Mouse (Mus musculus) forebrain, embryonic 11.5 days (tissue): ENCODE measurements around the gene Atp5l. TPM values are rescaled to one million over a fixed set of nuclear protein-coding genes. Genes with fewer than 3 reads are reported as not detected.
A peak's percentile ranks its signal among the peaks of the same experiment; 100 is the strongest.

Experiments
- ATAC-seq: fragments of 200-750 bp; cut with Nextera tagmentation; replicated peaks from 2 replicates; pipeline ENCODE4 v1.8.0; 2017; ENCODE audit warnings: moderate TSS enrichment; ENCODE audit not compliant: low FRiP score
- DNase-seq: peaks from one replicate; pipeline ENCODE4 v3.0.0-alpha.2; 2017; ENCODE audit warnings: low spot score
- H3K27ac ChIP-seq: fragments of 300-500 bp; sonication (generic); 2 replicates; pipeline ENCODE4 v1.5.1; 2014; ENCODE audit warnings: low read depth, low read length
- H3K27me3 ChIP-seq: fragments of 300-500 bp; sonication (generic); 2 replicates; pipeline ENCODE4 v1.6.1; 2014; ENCODE audit warnings: mild to moderate bottlenecking, low read length, mixed read lengths; ENCODE audit not compliant: control insufficient read depth, insufficient read depth
- H3K36me3 ChIP-seq: fragments of 300-500 bp; sonication (generic); 2 replicates; pipeline ENCODE4 v1.6.1; 2014; ENCODE audit warnings: mild to moderate bottlenecking, low read length, moderate library complexity, mixed read lengths; ENCODE audit not compliant: control insufficient read depth, insufficient read depth
- H3K4me1 ChIP-seq: fragments of 300-500 bp; sonication (generic); replicated peaks from 2 replicates; pipeline ENCODE4 v1.6.1; 2014; ENCODE audit warnings: low read length, mixed read lengths; ENCODE audit not compliant: control insufficient read depth, insufficient read depth
- H3K4me2 ChIP-seq: fragments of 300-500 bp; sonication (generic); 2 replicates; pipeline ENCODE4 v1.6.1; 2014; ENCODE audit warnings: low read depth, mild to moderate bottlenecking, low read length, moderate library complexity, mixed read lengths; ENCODE audit not compliant: severe bottlenecking
- H3K4me3 ChIP-seq: fragments of 300-500 bp; sonication (generic); 2 replicates; pipeline ENCODE4 v1.5.1; 2014; ENCODE audit warnings: low read depth, low read length
- H3K9ac ChIP-seq: fragments of 300-500 bp; sonication (generic); 2 replicates; pipeline ENCODE4 v1.6.1; 2014; ENCODE audit warnings: low read length
- H3K9me3 ChIP-seq: fragments of 300-500 bp; sonication (generic); 2 replicates; pipeline ENCODE4 v1.6.1; 2016; ENCODE audit warnings: low read length, mixed read lengths; ENCODE audit not compliant: control insufficient read depth
- WGBS: fragments of 180-500 bp; shearing (Covaris S2); extraction: QIAGEN DNeasy Blood & Tissue Kit; methylation state at CpG from one replicate; pipeline ENCODE4 v1.1.7; 2014; 5-methylcytosine and 5-hydroxymethylcytosine counted together
- polyA plus RNA-seq: library from polyadenylated mRNA; unstranded; fragments of >200 nt; fragmentation: Nextera tagmentation; extraction: Ambion mirVana; gene quantifications from 2 replicates; pipeline ENCODE4 v1.2.1, GENCODE M21; 2014

Atp5l gene
- polyA plus RNA-seq, 1 experiment from 2014 or later, result 546 TPM

GRCm38 (mm10) chr9:44878776-44879500 is 41.6 kb downstream of the Atp5l start:
- Histone ChIP-seq H3K36me3 (no peaks in the 10 kb centered on the region; the same call in 1 of the 2 replicates), H3K27me3 (no peaks in the 10 kb centered on the region), H3K4me2 (peak overlapping the region; percentile 97), H3K4me1 (peaks cover 17% of the 10 kb centered on the region; the same call in 1 of the 2 replicates), H3K27ac (peak overlapping the region; percentile 99; the same call in 1 of the 2 replicates), H3K9ac (peak overlapping the region; percentile 96), H3K9me3 (no peaks in the 10 kb centered on the region), H3K4me3 (peak overlapping the region; percentile 90)
- WGBS, result 34% methylated on average over 9 of the region's 9 CpGs
- DNase-seq (no peak), ATAC-seq (no peak)

- no peak overlapping the region for H3K27ac ChIP-seq
- DNase-seq, result no peak
- H3K4me2 ChIP-seq, result no peak overlapping the region
Measured at GRCm38 (mm10) chr9:44877686-44878085, 42.9 kb downstream of the Atp5l start.

GRCm38 (mm10) chr9:44875476-44875875 is 45.1 kb downstream of the Atp5l start:
- Histone ChIP-seq H3K27ac (no peak overlapping the region), H3K9ac (no peak overlapping the region), H3K36me3 (no peaks in the 10 kb centered on the region; the same call in 1 of the 2 replicates), H3K4me1 (peaks cover 17% of the 10 kb centered on the region; the same call in 1 of the 2 replicates), H3K27me3 (no peaks in the 10 kb centered on the region), H3K9me3 (no peaks in the 10 kb centered on the region), H3K4me2 (peak overlapping the region; percentile 18), H3K4me3 (no peak overlapping the region)
- ATAC-seq (no peak), DNase-seq (no peak)
- WGBS, result 36% methylated on average over 7 of the region's 7 CpGs

More at GRCm38 (mm10) chr9:44877686-44878085, 42.9 kb downstream of the Atp5l start:
- no peak for ATAC-seq
- H3K4me1 ChIP-seq, result peaks cover 17% of the 10 kb centered on the region; the same call in 1 of the 2 replicates
- 94% methylated on average over 7 of the region's 7 CpGs for WGBS
- H3K9ac ChIP-seq, result no peak overlapping the region
- no peaks in the 10 kb centered on the region; the same call in 1 of the 2 replicates for H3K36me3 ChIP-seq
- no peaks in the 10 kb centered on the region for H3K27me3 ChIP-seq
- no peak overlapping the region for H3K4me3 ChIP-seq
- H3K9me3 ChIP-seq, result no peaks in the 10 kb centered on the region

- Histone ChIP-seq H3K4me2 (no peak overlapping the region), H3K9me3 (no peaks in the 10 kb centered on the region), H3K9ac (no peak overlapping the region), H3K4me1 (peaks cover 12% of the 10 kb centered on the region; the same call in 1 of the 2 replicates), H3K36me3 (no peaks in the 10 kb centered on the region; the same call in 1 of the 2 replicates), H3K27ac (no peak overlapping the region), H3K27me3 (no peaks in the 10 kb centered on the region), H3K4me3 (no peak overlapping the region)
- ATAC-seq (no peak), DNase-seq (no peak)
Measured at GRCm38 (mm10) chr9:44874198-44874597, 46.3 kb downstream of the Atp5l start.

- DNase-seq (no peak), ATAC-seq (no peak)
- Histone ChIP-seq H3K4me2 (no peak overlapping the region), H3K9me3 (no peaks in the 10 kb centered on the region), H3K36me3 (no peaks in the 10 kb centered on the region; the same call in 1 of the 2 replicates), H3K27me3 (no peaks in the 10 kb centered on the region), H3K4me1 (peaks cover 7% of the 10 kb centered on the region; the same call in 1 of the 2 replicates), H3K4me3 (no peak overlapping the region), H3K27ac (no peak overlapping the region), H3K9ac (no peak overlapping the region)
- WGBS, result 78% methylated on average over 5 of the region's 5 CpGs
Measured at GRCm38 (mm10) chr9:44873665-44874064, 46.9 kb downstream of the Atp5l start.

GRCm38 (mm10) chr9:44868336-44869094 is 52.0 kb downstream of the Atp5l start:
- 87% methylated on average over 13 of the region's 13 CpGs for WGBS
- Histone ChIP-seq H3K9ac (no peak overlapping the region), H3K27ac (no peak overlapping the region), H3K9me3 (no peaks in the 10 kb centered on the region), H3K4me3 (no peak overlapping the region), H3K27me3 (no peaks in the 10 kb centered on the region), H3K4me2 (no peak overlapping the region), H3K36me3 (no peaks in the 10 kb centered on the region; the same call in 1 of the 2 replicates), H3K4me1 (peaks cover 4% of the 10 kb centered on the region; the same call in 1 of the 2 replicates)
- no peak for ATAC-seq
- no peak for DNase-seq

DNA sequence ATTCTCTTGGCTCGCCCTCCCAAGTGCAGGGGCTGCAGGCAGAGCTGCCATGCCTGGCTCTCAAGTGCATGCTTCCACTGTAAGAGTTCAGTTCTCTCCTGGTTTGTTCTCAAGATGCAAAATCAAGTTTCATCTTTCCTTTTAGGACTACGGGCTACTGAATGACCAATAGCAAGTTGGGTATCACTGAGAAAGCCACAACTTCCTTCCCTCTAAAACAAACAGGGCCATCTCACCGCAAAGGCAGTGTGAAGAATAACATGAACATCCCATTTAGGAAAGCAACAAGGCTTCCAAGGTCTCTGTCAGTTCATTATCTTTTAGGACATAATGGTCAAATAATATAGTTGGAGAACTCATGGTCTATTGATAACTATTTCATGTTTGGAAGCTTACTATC is 52.9 kb downstream of the Atp5l start:
- Histone ChIP-seq H3K9me3 (no peaks in the 10 kb centered on the region), H3K27ac (no peak overlapping the region), H3K9ac (no peak overlapping the region), H3K4me1 (peaks cover 4% of the 10 kb centered on the region; the same call in 1 of the 2 replicates), H3K4me2 (no peak overlapping the region), H3K27me3 (no peaks in the 10 kb centered on the region), H3K4me3 (no peak overlapping the region), H3K36me3 (no peaks in the 10 kb centered on the region; the same call in 1 of the 2 replicates)
- WGBS, result 95% methylated on average over 3 of the region's 3 CpGs
- ATAC-seq (no peak), DNase-seq (no peak)

- no peak for ATAC-seq
Measured at GRCm38 (mm10) chr9:44866501-44867240, 53.9 kb downstream of the Atp5l start.

More at GRCm38 (mm10) chr9:44866501-44867240, 53.9 kb downstream of the Atp5l start:
- Histone ChIP-seq H3K9me3 (no peaks in the 10 kb centered on the region), H3K9ac (no peak overlapping the region), H3K36me3 (no peaks in the 10 kb centered on the region; the same call in 1 of the 2 replicates), H3K27ac (no peak overlapping the region), H3K27me3 (no peaks in the 10 kb centered on the region), H3K4me3 (no peak overlapping the region), H3K4me2 (no peak overlapping the region), H3K4me1 (peaks cover 4% of the 10 kb centered on the region; the same call in 1 of the 2 replicates)
- DNase-seq, result no peak
- 66% methylated on average over 9 of the region's 9 CpGs for WGBS
